Mouse (Mus musculus): ENCODE data around the gene Rassf2.

DNA sequence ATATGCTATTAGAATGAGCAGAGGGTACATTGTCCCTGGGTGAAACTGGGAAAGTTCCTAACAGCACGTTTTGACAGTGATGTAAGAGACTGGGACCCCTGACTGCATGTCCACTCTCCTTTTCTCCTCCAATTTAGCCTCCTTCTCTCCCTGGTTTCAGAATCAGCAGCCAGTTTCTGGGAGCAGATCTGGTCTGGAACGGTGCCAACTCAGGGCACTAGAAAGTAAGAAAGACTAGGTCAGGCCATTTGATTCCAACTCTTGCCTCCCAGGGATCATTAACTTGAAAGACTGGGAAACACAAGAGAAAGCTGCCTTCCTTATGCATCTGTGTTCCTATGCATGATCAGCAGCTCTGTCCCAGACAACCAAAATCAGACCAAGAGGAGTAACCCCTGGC is 77.6 kb downstream of the Rassf2 start:
- TF ChIP-seq TAL1 (IDR thresholded peaks at IDR 0.05; ENCODE audit: low read length) (no peak), GATA1 (IDR thresholded peaks at IDR 0.05; ENCODE audit: low read length) (no peak)

All from erythroblast, embryonic 14.5 days (primary cell).